Mouse (Mus musculus) NIH3T3 (cell line): Measurements from ENCODE around the gene Stpg3.
"Not testable (repeated sequence)": the region's sequence is repeated elsewhere in the genome, so short reads cannot be mapped to it uniquely, and the experiment has no call there.

ENCODE experiments used
- DNase-seq: peaks from one replicate; pipeline ENCODE4 v3.0.0-alpha.2; 2012; ENCODE audit warnings: low read depth

The Stpg3 gene

DNA sequence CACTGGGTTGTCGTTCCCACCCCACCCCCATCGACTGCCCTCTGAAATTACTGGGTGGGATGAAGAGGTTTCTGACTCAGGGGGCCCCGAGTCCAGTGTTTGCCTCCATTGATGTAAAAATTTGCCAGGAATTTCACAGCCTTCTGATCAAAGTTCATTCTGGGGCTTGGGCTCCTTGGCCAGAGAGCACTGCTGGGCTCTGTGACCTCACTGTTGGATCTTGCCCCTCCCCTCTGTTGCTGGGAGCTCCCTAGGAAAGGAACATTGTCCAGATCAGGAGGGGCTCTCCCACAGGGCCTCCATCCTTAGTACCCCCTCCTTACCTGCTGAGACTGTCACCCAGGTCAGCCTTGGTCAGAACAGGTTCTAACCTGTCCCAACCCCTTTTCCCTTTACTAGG, at the start of gene Stpg3:
Gene Stpg3, minus strand, starts transcription at position 194 of the 400 bp plus-strand sequence.
- no peak for DNase-seq

DNA sequence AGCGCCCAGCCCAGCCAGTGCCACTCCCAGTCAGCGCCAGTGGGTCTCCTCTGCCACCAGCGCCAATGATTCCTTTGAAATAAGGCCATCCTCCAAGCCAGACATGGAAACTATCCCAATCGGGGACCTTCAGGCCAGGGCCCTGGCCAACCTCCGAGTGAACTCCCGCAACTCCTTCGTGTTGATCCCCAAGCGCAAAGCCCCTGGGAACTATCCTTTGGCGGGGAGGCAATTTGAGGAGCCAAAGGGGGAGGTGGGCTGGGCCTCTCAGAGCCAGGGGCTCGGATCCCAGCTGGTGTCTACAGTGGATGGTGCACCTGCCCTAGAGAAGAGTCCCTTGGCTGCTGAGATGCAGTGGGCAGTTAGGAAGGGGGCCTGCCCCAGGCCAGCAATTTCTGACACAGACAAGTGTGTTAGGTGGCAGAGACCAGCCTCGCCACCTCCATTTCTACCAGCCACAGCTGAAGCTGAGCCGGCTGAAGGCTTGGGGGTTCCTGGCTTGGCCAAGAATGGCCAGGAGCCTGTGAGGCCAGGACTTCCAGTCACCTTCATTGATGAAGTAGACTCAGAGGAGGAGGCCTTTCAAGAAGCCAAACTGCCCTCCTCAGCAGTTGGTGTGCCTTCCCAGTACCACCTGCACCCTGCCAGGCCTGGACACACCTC, 49.3 kb upstream of the Stpg3 start:
- no peak for DNase-seq

DNA sequence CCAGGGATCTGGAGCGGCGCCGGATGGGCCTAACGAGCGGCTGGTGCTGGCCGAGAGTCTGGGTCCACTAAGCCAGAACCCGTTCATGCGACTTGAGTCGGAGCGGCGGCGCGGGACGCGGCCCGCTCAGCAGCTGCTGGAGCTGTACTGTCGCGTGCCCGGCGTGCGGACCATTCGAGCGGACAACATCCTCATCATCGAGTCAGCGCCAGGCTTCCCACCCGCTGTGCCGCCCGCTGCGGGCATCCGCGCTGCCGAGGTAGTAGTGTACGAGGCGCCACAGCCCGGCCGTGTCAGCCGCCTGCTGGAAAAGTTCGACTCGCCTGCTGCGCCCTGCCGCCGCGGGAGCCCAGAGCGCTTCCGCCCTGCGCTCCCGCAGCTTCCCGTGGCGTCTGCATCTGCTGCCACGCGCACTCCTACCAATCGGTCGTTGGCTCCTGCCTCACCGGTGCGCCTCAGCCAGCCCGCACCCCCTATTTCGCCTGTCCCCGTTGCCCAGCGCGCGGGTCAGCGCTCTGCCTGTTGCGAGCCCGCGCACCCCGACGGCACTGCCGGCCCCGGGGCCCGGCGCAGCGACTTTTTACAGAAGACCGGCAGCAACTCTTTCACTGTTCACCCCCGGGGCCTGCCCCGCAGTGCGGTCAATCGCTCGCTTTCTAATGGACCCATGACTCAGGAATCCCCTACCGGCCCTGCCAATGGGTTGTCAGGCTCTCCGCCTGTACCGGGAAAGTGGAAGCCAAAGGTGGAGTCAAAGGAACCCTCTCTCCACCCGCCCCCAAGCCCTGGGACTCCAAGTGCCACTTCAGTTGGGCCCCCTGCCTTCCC, 48.6 kb upstream of the Stpg3 start:
- DNase-seq = peak; percentile 50

DNA sequence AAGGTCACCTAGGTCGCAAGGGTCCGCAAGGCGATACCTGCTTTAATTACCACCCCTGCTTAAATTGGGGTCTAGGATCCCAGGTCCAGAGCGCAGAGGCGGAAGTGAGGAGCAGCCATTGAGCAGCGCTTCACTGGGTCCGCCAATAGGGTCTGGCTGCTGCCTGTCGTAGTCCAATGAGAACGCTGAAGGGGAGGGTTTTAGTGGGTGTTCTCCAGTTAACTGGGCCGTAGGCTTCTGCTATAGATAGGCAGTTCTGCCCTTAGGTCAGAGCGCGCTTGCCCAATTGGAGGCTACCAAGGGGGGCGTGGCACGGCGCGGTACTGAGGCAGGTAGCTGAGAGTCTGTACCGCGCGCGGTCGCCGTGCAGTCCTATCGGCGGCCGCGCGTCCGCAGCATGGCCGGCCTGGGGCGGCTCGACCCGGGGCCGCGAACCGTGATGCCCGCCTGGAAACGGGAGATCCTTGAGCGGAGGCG, 47.9 kb upstream of the Stpg3 start, which contains the start of gene Tprn:
Gene Tprn, plus strand, starts transcription at position 328 of the 477 bp plus-strand sequence.
- DNase-seq = peak; percentile 95

DNA sequence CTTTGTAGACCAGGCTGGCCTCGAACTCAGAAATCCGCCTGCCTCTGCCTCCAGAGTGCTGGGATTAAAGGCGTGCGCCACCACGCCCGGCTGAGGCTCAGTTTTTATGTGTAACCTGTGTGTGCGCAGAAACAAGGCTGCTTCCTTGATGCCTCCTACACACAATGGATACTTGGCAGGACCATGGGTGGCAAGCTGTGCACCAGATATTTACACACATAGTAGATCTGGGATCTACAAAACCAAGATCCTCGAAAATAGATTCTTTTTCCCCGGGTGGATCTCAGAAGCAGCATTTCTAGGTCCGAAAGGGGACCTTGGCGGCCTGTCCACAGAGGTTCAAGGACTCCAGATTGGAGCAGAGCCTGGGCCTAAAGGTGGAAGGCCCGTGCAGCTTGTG, 47.4 kb upstream of the Stpg3 start:
- no peak for DNase-seq

DNA sequence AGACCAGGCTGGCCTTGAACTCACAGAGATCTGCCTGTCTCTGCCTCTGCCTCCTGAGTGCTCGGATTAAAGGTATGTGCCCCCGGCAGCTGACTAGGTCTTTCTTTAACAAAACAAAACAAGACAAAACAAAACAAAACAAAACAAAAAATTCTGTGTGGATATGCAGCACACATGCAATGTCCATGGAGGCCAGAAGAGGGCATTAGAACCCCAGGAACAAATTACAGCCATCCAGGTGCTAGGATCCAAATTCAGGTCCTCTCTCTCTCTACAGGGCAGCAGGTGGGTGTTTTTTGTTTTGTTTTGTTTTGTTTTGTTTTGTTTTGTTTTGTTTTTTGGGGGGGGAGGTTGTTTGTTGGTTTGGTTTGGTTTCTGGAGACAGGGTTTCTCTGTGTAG, 44.5 kb upstream of the Stpg3 start:
- peak; percentile 47 for DNase-seq

DNA sequence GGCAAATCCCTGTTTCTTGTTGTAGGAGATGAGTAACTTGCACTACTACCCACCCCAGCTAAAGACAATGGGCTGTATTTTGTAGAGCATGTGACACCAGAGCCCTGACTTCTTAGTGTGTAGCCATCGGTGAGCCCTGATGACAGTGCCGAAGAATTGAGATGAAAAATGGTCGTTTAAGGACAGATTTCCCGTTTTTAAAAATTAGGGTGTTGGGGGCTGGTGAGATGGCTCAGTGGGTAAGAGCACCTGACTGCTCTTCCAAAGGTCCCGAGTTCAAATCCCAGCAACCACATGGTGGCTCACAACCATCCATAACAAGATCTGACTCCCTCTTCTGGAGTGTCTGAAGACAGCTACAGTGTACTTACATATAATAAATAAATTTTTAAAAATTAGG, 42.8 kb upstream of the Stpg3 start:
- DNase-seq = not testable (repeated sequence)

DNA sequence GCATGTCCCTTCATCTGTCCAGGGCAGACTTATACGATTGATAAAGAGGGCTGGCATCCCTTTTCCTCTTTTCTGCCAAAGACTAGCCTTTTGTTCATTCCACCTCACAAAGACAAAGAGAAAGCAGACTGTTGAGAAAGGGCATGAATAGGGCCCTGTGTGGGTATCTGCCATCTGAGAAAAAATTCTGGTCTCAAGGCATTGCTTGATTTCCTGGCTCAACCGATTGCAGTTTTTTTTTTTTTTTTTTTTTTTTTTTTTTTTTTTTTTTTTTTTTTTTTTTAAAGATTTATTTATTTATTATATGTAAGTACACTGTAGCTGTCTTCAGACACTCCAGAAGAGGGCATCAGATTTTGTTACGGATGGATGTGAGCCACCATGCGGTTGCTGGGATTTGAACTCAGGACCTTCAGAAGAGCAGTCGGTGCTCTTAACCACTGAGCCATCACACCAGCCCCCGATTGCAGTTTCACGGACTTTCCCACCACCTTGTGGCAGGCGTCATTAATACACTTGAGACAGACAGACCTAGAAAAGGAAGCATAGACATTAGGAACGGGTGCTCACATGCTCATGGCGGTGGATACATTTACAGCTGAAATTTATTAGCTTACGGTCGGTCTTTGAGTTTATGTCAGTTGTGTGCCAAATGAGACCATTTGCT, 42.1 kb upstream of the Stpg3 start:
- DNase-seq = peak; percentile 80

DNA sequence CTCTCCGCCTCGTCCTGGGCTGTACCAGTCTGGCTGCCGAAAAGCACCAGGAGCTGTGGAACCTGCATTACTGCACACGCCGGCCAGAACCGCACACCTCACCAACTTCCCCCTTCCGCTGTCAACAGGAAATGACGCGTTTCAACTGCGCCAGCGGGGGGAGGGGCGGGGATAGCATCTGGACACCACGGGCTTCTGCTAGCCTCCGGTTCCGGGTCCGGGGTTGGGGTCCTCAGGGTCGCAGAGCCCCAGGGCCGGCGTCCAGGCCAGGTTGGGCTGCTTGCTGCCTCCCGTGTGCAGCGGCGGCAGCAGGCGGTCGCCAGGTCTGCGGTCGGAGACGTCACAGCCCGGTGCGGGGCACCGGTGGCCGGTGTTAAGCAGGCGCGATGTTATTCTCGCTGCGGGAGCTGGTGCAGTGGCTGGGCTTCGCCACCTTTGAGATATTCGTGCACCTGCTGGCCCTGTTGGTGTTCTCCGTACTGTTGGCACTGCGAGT, 40.9 kb upstream of the Stpg3 start, which contains the start of gene Tmem203:
Gene Tmem203, plus strand, starts transcription at position 156 of the 496 bp plus-strand sequence.
- DNase-seq = peak; percentile 94

DNA sequence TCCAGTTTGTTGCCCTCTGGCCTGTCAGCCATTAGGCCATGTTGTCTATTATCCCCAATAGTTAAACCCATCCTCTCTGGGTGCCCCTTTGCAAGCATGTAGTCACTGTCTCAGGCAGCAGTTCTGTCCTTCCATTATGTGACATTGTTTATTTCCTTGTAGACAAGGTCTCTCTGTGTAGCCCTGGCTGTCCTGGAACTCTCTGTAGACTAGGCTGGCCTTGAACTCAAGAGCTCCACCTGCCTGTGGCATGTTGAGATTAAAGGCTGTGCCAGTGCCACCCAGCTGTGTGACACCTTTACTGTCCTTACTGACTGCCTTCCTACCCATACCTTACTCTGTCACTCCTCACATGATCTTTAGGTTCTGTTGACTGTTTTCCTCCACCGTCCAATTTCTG, 37.9 kb upstream of the Stpg3 start:
- no peak for DNase-seq

DNA sequence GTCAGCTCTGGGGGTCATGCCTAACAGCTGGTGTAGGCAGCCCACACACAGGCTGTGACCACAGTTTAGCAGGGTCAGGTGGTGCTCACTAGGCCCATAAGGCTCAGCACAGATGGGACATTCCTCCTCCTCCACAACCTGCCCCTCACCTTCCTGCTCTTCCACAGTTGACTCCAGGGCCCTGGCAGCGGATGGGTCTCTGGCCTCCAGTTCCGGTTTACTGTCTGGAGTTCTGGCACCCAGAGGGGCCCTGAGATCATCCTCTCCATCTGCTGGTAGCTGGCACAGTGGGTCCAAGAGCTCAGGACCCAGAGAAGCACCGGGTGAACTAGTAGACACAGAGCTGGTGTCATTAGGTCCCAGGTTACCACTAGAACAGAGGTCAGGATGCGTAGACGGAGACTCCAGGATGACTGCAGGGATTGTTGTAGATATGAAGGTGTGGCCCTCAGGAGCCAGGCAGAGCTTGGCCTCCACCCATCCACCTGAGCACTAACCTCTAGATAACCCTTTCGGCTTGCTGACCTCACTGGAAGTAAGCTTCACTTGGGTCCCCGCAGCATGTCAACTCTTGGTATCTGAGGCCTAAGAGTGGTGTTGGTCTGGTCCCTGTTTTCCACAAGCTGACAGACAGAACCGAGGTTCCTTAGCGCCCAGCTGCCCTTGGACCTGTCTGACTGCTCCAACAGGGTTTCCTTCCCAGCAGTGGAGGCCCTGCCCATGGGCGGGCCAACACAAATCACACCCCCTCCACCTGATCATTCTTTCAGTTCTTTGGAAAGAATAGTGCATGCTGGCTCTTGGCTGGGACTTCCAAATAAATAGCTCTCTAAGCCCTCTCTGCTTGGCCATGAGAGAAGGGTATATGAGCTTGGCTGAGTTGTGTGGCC, 32.0 kb upstream of the Stpg3 start, which contains the start of gene AL732309.1:
Gene AL732309.1, minus strand, starts transcription at position 681 of the 890 bp plus-strand sequence.
- no peak for DNase-seq

DNA sequence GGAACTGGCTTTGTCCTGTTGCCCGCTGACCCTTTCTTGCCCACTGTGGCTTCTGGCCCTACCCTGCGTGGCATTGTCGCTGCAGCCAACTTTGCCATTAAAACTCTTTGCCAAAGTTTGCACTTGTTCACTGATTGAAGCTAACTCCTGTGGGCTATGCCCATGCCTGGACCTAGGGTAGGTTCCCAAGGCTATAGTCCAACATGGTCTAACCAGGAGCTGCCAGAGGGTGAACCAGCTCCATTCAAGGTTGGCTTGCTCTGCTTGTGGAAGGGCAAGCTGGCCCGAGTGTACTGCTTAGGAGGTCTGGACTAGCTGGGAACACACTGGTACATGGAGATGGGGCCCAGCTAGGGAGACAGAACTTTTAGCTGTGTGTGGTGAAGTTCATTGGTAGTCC, 29.7 kb upstream of the Stpg3 start:
- DNase-seq = no peak

DNA sequence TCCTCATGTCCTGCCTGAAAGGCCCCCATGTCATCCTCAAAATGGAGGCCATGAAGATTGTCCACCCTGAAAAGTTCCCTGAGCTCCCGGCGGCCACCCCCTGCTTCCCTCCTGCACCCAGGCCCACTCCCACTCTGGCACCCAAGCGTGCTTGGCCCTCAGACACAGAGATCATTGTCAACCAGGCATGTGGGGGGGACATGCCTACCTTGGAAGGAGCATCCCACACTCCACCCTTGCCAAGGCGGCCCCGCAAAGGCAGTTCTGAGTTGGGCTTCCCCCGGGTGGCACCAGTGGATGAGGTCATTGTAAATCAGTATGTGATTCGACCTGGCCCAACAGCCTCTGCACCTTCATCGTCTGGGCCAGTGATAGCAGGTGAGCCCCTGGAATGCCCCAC, 28.9 kb upstream of the Stpg3 start:
- DNase-seq = no peak

DNA sequence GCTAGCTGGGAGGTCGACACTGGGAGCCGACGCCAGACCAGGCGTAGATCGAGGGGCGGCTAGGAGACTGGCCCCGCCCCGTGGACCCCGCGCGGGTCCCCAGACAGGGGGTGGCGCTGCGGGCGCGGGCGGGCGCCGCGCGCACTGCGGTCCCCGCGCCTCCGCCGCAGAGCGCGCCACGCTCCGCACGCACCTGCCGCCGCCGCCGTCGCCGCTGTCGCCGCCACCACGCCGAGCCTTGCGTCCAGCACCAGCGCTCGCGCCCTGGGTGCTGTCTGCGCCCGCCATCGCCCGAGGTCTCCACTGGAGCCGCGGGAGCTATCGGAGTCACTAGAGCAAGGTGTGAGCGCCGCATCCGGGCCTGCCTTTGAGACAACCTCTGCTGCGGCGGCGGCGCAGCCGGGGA, 27.7 kb upstream of the Stpg3 start, which contains the start of the genes Rnf208 and Cysrt1:
Gene Rnf208, plus strand, starts transcription at position 155 of the 406 bp plus-strand sequence.
Gene Cysrt1, minus strand, starts transcription at position 352 of the 406 bp plus-strand sequence.
- DNase-seq = no peak

DNA sequence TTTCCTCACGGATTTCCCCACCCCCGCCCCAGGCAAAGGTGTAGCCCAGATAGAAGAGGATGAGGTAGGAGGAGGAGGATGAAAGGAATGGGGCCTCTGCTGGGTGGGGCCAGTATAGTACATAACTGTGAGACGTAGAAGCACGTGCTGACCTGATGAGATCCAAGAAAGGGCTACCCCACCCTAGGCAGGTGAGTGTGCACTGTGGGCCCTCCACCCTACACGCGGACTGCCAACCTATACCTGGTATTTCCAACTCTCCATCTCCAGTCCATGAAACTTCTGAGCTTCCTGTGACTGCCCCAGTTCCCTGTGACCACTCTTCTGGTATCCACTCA, 27.0 kb upstream of the Stpg3 start:
- DNase-seq = no peak

DNA sequence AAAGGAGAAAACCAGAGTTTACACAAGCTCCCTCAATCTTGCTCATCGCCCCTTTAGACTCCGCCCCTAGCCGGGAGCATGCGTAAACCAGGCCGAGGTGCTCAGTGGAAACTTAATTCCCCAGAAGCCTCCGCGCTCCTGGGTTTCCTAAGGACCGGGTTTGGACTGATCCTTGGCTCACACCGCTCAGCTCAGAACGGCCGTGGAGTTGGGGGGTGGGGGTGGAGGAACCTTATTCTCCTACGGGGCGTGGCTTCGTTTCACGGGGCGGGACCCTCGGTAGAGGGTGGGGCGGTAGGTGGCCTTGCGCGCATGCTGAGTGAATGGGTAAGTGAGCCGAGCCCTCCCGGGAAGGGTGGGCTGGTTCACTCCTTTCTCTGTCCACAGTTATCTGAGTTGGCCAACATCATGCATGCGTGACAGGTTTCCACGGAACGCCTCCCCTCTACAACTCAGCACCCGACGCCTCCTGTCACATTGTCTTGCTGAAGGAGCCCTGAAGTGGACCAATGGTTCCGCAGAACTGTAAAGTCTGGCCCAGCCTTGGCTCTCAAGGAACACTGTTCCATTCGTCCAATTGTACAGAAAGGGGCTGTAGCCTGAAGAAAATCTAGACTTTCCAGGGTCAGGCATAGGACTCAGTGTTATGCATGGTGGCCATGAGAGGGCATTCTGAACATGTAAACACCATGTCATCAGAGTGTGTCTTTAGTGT, 26.4 kb upstream of the Stpg3 start:
- no peak for DNase-seq

DNA sequence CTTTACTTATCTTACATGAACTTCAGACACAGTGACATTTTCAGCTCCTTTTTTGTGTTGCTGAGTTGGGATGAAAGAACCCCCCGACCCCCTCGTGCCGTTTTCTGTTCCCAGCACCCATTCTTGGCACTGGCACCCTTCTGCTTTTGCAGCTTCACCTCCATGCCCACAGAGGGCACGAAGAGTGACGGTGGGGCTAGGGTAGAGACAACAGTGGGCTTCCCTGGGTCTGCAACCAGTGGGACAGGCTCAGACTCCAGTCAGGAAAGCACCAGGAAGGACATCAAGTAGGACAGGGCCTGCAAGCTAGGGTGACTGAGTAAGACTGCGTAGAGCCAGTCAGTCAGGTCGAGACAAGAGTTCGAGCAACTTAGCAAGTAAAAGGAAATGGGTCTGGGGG, 25.9 kb upstream of the Stpg3 start:
- DNase-seq = no peak

DNA sequence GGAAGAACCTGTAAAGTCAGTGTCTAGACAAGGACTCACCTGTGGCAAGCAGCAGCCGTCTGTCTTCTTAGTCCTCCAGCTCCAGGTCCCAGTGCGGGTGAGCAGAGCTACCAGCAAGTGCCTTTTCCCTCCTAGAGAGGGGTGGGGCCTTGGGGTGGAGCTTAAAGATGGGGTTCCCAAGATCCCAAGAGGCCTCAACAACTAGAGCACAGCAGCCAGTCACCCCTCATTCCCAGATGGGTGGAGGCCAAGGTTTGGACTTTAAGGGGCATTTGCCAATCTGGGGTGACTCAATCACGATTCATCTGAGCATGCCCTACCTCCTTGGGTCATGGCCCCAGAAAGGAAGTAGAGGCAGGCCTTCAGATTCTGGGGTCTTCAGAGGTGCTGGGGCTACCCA, 25.3 kb upstream of the Stpg3 start:
- no peak for DNase-seq

DNA sequence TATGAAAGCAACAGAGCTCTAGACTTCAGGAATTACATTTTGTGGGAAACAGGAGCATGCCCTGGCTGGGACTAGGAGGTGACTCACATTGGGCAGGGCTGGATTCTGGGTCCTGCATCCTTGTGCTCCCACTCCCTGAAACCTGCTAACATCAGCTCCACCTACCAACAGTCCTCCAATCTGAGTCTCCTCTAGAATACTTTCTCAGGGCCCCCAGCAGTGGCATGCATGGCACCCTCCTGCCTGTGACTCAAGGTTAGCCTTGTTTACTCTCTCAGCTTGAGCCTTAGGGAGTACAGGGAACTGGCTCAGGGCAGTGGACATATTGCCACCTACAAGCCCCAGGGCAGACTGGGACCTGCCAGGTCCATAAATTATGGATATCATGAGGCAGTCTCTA, 23.7 kb upstream of the Stpg3 start:
- DNase-seq = no peak

DNA sequence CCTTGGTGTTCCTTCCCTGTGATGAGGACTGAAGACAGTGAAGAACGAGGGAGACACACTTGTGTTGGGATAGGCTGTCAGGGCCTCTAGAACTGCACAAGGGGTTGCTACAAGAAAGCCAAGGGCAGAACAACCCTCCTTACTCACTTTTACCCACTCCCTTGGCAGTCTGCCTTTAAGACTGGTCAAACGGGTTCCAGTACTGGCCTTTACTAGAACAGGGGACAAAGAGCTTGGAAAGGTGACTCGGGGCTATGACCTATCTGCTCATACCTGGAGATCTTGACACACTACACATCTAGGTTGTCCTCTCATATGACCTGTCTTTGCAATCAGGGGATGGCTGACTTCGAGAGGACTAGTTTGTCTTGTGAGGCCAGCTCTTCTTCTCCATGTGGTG, 23.1 kb upstream of the Stpg3 start:
- no peak for DNase-seq

DNA sequence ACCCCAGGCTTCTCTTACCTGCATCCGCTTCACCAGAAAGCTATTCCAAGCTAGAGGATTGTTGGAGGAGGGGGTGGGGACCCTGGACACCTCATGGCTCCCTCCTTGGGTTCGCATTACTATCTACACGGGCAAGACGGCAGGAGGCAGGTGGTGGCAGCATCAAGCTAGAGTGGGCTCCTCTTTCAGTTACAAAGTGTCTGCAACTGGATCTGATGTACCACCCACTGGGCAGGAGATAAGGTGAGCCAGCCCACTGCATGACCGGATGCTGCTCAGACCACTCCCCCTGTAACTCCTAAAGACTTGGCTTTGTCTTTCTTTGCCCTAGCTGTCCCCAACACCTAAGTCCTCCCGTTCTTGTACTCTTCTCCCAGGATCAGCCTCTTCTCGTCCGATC, 22.2 kb upstream of the Stpg3 start, which contains the start of gene Rnf224:
Gene Rnf224, minus strand, starts transcription at position 174 of the 400 bp plus-strand sequence.
- no peak for DNase-seq
